In the genomic region with DNA sequence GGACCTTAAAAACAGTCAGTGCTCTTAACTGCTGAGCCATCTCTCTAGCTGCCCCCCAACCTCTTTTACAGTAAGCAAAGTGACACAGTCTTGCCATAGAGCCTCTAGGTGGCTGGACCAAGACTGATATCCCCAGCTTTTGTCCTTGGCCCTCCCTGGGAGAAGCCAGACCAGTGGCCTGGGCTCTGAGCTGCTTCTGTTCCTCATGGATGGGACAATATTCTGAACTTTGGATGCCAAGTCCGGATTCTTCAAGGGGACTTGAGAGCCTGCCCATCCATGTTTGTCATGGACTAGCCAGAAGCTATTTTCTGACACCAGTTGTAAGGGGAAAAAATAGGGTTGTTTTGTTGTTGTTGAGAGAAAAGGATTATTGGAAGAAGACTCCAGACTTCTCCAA, we compare ENCODE assay signal across 25 mouse cellular contexts. TPM values are rescaled to one million over a fixed set of nuclear protein-coding genes. Genes with fewer than 3 reads are reported as not detected.
DNase-seq lines count a peak whose midpoint lies in the region; ATAC-seq and TF ChIP-seq lines count a peak whose summit lies in the region.
"Had no signal": no experiment of that assay in that cellular context is flagged by ENCODE, and none has a peak within 500 bp of the region (broad histone marks: within the 10 kb centered on the region; RNA-seq: fewer than 3 reads in every experiment).

No protein-coding gene starts in this region.

- H3K4me2 ChIP-seq in midbrain, embryonic 11.5 days: no peak overlapping the region
- no peak overlapping the region for H3K4me2 ChIP-seq in midbrain, embryonic 16.5 days (ENCODE audit: low read length)
- H3K4me2 ChIP-seq: embryonic facial prominence, embryonic 12.5 days; forebrain, embryonic 13.5 days; forebrain, embryonic 15.5 days had no signal

- no peak for TF ChIP-seq CTCF in gastrocnemius, adult 2 months (IDR thresholded peaks at IDR 0.05)
- no peak for TF ChIP-seq CTCF in heart, adult 2 months (IDR thresholded peaks at IDR 0.05)

- DNase-seq in cerebellum, adult 11-12 months: peak; percentile 33
- no peak for DNase-seq in cerebellum, adult 9-10 months
- DNase-seq in gastrocnemius, adult 2 months: no peak
- no peak for DNase-seq in gastrocnemius, adult 8-10 months (ENCODE audit: low spot score in 2 of 2)
- DNase-seq in heart, adult 2 months: no peak
- no peak for DNase-seq in heart, postnatal 10 days
- peak; percentile 73 for DNase-seq in midbrain, embryonic 11.5 days (ENCODE audit: low spot score, missing footprints)
- DNase-seq: adrenal gland, adult 8-10 months; adrenal gland, postnatal 14 days; adrenal gland, postnatal 36 days; B cell, adult 2 months; cerebellum, adult 18-20 months; cerebellum, adult 9-11 months; cerebellum, postnatal 14 days; forebrain, postnatal 0 days had no signal

- no peaks in the 10 kb centered on the region for H3K27me3 ChIP-seq in heart, adult 2 months (ENCODE audit: control insufficient read depth, insufficient read depth, low read length)
- H3K27me3 ChIP-seq in midbrain, embryonic 11.5 days (ENCODE audit: control insufficient read depth, insufficient read depth, low read length): no peaks in the 10 kb centered on the region
- no peaks in the 10 kb centered on the region; the same call in 1 of the 2 replicates for H3K27me3 ChIP-seq in midbrain, embryonic 16.5 days (ENCODE audit: control insufficient read depth, insufficient read depth, low read depth, low read length)
- H3K27me3 ChIP-seq: embryonic facial prominence, embryonic 12.5 days; forebrain, embryonic 13.5 days; forebrain, embryonic 15.5 days; Patski had no signal

- no peaks in the 10 kb centered on the region for H3K36me3 ChIP-seq in heart, adult 2 months (ENCODE audit: control insufficient read depth, insufficient read depth, low read length)
- no peaks in the 10 kb centered on the region for H3K36me3 ChIP-seq in midbrain, embryonic 11.5 days (ENCODE audit: control insufficient read depth, insufficient read depth, low read length)
- H3K36me3 ChIP-seq in midbrain, embryonic 16.5 days (ENCODE audit: control insufficient read depth, insufficient read depth, low read length): no peaks in the 10 kb centered on the region
- H3K36me3 ChIP-seq: forebrain, embryonic 15.5 days; G1E had no signal

- H3K4me3 ChIP-seq in gastrocnemius, adult 2 months: no peak overlapping the region
- H3K4me3 ChIP-seq in heart, adult 2 months: no peak overlapping the region
- no peak overlapping the region for H3K4me3 ChIP-seq in midbrain, embryonic 11.5 days (ENCODE audit: low read depth, low read length)
- H3K4me3 ChIP-seq in midbrain, embryonic 16.5 days (ENCODE audit: low read depth, low read length): no peak overlapping the region
- H3K4me3 ChIP-seq: embryonic facial prominence, embryonic 10.5 days; embryonic facial prominence, embryonic 12.5 days; forebrain, embryonic 13.5 days; forebrain, embryonic 15.5 days had no signal

- no peaks in the 10 kb centered on the region for H3K79me2 ChIP-seq in heart, adult 2 months (replicated peaks; ENCODE audit: control insufficient read depth, insufficient read depth, low read length)

- TF ChIP-seq POLR2A in heart, adult 2 months (IDR thresholded peaks at IDR 0.05; ENCODE audit: insufficient read depth, low read depth, low read length): no peak

- ATAC-seq in midbrain, embryonic 11.5 days (ENCODE audit: low FRiP score): no peak
- no peak for ATAC-seq in midbrain, embryonic 16.5 days
- ATAC-seq: activated CD4-positive, CD25-positive, alpha-beta regulatory T cell, adult 4 months; CD4-positive, CD25-positive, alpha-beta regulatory T cell, adult 4 months; forebrain, embryonic 13.5 days; forebrain, embryonic 15.5 days; forebrain, postnatal 0 days; Patski had no signal

- 93% methylated on average over 1 of the region's 1 CpGs for WGBS in heart, adult 2 months
- whole genome bisulfite sequencing in midbrain, embryonic 11.5 days: 91% methylated on average over 1 of the region's 1 CpGs
- WGBS in midbrain, embryonic 16.5 days: 88% methylated on average over 1 of the region's 1 CpGs

- H3K9ac ChIP-seq in heart, adult 2 months (ENCODE audit: low read depth, low read length): no peak overlapping the region
- H3K9ac ChIP-seq in midbrain, embryonic 11.5 days (ENCODE audit: low read length): no peak overlapping the region
- no peak overlapping the region for H3K9ac ChIP-seq in midbrain, embryonic 16.5 days (ENCODE audit: low read depth, low read length)
- H3K9ac ChIP-seq: embryonic facial prominence, embryonic 12.5 days; forebrain, embryonic 13.5 days; forebrain, embryonic 15.5 days; forebrain, postnatal 0 days had no signal

- TF ChIP-seq EP300 in heart, adult 2 months (IDR thresholded peaks at IDR 0.05; ENCODE audit: insufficient read depth, low read depth, low read length): no peak

- H3K9me3 ChIP-seq in midbrain, embryonic 11.5 days (ENCODE audit: control insufficient read depth, low read length): no peaks in the 10 kb centered on the region
- H3K9me3 ChIP-seq in midbrain, embryonic 16.5 days (replicated peaks; ENCODE audit: control insufficient read depth, low read length, poor library complexity, severe bottlenecking): no peaks in the 10 kb centered on the region
- H3K9me3 ChIP-seq: embryonic facial prominence, embryonic 10.5 days; embryonic facial prominence, embryonic 12.5 days; forebrain, embryonic 13.5 days; forebrain, embryonic 15.5 days had no signal

- intact Hi-C loops in gastrocnemius, adult 2 months (cut with DNase I): no loop called here
- intact Hi-C loops in heart, adult 2 months (cut with DNase I): no loop called here
- intact Hi-C loops in heart, postnatal 10 days (cut with DNase I): no loop called here

- H3K4me1 ChIP-seq in heart, adult 2 months (ENCODE audit: control insufficient read depth, insufficient read depth, low read length): peaks cover 11% of the 10 kb centered on the region
- H3K4me1 ChIP-seq in midbrain, embryonic 11.5 days (ENCODE audit: control insufficient read depth, insufficient read depth, low read length): peaks cover 11% of the 10 kb centered on the region
- H3K4me1 ChIP-seq in midbrain, embryonic 16.5 days (ENCODE audit: control insufficient read depth, insufficient read depth, low read length): peaks cover 3% of the 10 kb centered on the region; the same call in 1 of the 2 replicates

- peak overlapping the region; percentile 74 for H3K27ac ChIP-seq in gastrocnemius, adult 2 months
- peak overlapping the region; percentile 33; the same call in 1 of the 2 replicates for H3K27ac ChIP-seq in heart, adult 2 months
- no peak overlapping the region for H3K27ac ChIP-seq in midbrain, embryonic 11.5 days (ENCODE audit: low read depth, low read length)
- H3K27ac ChIP-seq in midbrain, embryonic 16.5 days (ENCODE audit: low read length): no peak overlapping the region
- H3K27ac ChIP-seq: embryonic facial prominence, embryonic 10.5 days; embryonic facial prominence, embryonic 12.5 days; forebrain, embryonic 13.5 days; forebrain, embryonic 15.5 days had no signal

RNA-seq across cellular contexts. Expression of gene Gprc5c, which starts 18.8 kb away (rescaled TPM):
- 10 to 100 TPM; 45.4 to 82.1 TPM for total RNA-seq in gastrocnemius, adult 2 months (2021)
- total RNA-seq in gastrocnemius, adult 8-10 months (2022): 10 to 100 TPM; 31.9 to 49.5 (median 39.2) TPM
- 1 to 10 TPM; 6.3 to 7.9 TPM for total RNA-seq in heart, adult 2 months (2021)
- 11.6 and 11.9 TPM in 2 replicates for polyA plus RNA-seq in heart, adult 2 months (2012; rRNA removed)
- 10 to 100 TPM; 12.9 to 18.1 TPM for total RNA-seq in heart, postnatal 10 days (2021)
- polyA plus RNA-seq in midbrain, embryonic 11.5 days (2014; fragmentation: Nextera tagmentation; extraction: Ambion mirVana): 8.9 and 10.7 TPM in 2 replicates
- polyA plus RNA-seq in midbrain, embryonic 16.5 days (2015; fragmentation: Nextera tagmentation; extraction: Ambion mirVana): 5.4 and 7.4 TPM in 2 replicates
- total RNA-seq: CH12.LX had no signal
- polyA plus RNA-seq: CD4-positive, CD25-positive, alpha-beta regulatory T cell, adult 4 months; G1E had no signal

RNA-seq across cellular contexts. Expression of gene Cd300a, which starts 20.1 kb away (rescaled TPM):
- under 1 TPM; 0.50 to 0.66 TPM for total RNA-seq in gastrocnemius, adult 2 months (2021)
- total RNA-seq in gastrocnemius, adult 8-10 months (2022): under 1 TPM; 0.29 to 0.54 (median 0.34) TPM
- total RNA-seq in heart, adult 2 months (2021): under 1 TPM; 0.77 to 0.89 TPM
- polyA plus RNA-seq in heart, adult 2 months (2012; rRNA removed): 1.1 TPM in 2 replicates
- total RNA-seq in heart, postnatal 10 days (2021): under 1 TPM; 0.96 to 0.99 TPM
- 0.79 and 1.1 TPM in 2 replicates for polyA plus RNA-seq in midbrain, embryonic 11.5 days (2014; fragmentation: Nextera tagmentation; extraction: Ambion mirVana)
- 1.2 and 1.3 TPM in 2 replicates for polyA plus RNA-seq in midbrain, embryonic 16.5 days (2015; fragmentation: Nextera tagmentation; extraction: Ambion mirVana)
- polyA plus RNA-seq: G1E had no signal

Comparison
In these comparisons a context has a peak if more than half of its experiments do, and no peak if none do; other contexts are left out.
1. DNase-seq: peak in cerebellum, adult 11-12 months (single experiment) and midbrain, embryonic 11.5 days (single experiment); none in cerebellum, adult 9-10 months (single experiment), gastrocnemius, adult 2 months (single experiment), gastrocnemius, adult 8-10 months (0 of 2), heart, adult 2 months (0 of 2) and heart, postnatal 10 days (0 of 2).
2. H3K27ac ChIP-seq: peak in gastrocnemius, adult 2 months (single experiment) and heart, adult 2 months (single experiment); none in midbrain, embryonic 11.5 days (single experiment) and midbrain, embryonic 16.5 days (single experiment).